Mouse (Mus musculus): ENCODE results near the gene Nudt15.

DNA sequence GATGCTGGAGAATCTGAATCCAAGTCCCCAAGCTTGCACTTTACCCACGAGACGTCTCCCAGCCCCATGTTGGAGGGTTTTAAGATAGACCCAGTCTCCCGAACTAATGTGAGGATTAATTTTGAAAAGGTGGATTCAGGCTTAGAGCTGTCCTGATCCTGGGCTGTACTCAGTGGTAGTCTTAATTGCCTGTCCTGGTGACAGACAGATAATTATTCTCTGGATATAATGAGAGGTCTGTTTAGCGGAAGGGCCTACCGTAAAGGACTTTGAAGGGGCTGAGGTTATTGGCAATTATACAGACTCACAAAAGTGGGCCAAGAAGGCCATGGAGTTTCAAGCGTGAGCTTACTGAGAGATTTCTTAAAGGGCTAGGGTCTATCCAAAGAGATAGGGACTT is 4.3 kb downstream of the Nudt15 start:
- TF ChIP-seq CTCF (IDR thresholded peaks at IDR 0.05; ENCODE audit: low read depth): no peak
- TF ChIP-seq EP300 (IDR thresholded peaks at IDR 0.05; ENCODE audit: low read depth): no peak

All from liver, embryonic 14.5 days (tissue).